ENCODE assay signal across 8 mouse cellular contexts in the genomic region with DNA sequence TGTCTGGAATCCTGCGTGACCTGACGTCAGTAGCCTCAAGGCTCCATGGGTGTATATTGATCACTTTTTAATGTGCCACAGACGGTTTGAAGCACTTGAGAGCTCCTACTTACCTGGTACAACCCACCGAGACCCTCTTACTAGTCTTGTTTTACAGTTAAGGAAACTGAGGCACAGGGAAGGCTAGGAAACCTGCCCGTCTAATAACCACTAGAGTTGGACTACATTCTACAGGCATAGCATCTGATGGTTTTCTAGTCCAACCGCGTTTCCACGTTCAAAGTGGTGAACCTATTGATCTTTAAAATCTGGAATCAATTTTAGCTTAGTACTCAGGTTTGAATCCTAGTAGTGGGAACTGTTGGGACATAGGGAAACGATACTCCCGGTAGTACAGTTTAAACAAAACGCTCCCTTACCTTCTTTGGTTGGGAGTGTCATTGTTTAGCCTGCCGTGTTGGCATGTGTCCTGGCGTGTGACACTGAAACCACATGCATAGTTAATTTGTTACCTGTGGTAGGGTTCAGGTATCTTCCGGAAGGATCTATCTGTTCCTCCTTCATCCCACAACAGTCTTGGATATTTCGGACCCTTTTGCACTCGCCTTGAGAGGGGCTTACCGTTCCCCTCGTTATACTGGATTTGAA. TPM values are rescaled to one million over a fixed set of nuclear protein-coding genes. Genes with fewer than 3 reads are reported as not detected.
DNase-seq lines count a peak whose midpoint lies in the region; ATAC-seq and TF ChIP-seq lines count a peak whose summit lies in the region.

No protein-coding gene starts in this region.

- peaks cover 14% of the 10 kb centered on the region for H3K4me1 ChIP-seq in heart, embryonic 12.5 days (replicated peaks)
- H3K4me1 ChIP-seq in hindbrain, embryonic 15.5 days (replicated peaks): peaks cover 28% of the 10 kb centered on the region
- peaks cover 7 to 22% of the 10 kb centered on the region in 2 experiments for H3K4me1 ChIP-seq in liver, embryonic 14.5 days (replicated peaks; ENCODE audit: control insufficient read depth in 2 of 2, insufficient read depth in 2 of 2, low read length in 1 of 2)

- H3K36me3 ChIP-seq in heart, embryonic 12.5 days: peaks cover 29% of the 10 kb centered on the region
- peaks cover 25% of the 10 kb centered on the region for H3K36me3 ChIP-seq in hindbrain, embryonic 15.5 days
- peaks cover 26% of the 10 kb centered on the region for H3K36me3 ChIP-seq in liver, embryonic 14.5 days (replicated peaks; ENCODE audit: control insufficient read depth, insufficient read depth, low read depth)

- no peaks in the 10 kb centered on the region for H3K27me3 ChIP-seq in heart, embryonic 12.5 days (replicated peaks)
- no peaks in the 10 kb centered on the region for H3K27me3 ChIP-seq in hindbrain, embryonic 15.5 days
- no peaks in the 10 kb centered on the region for H3K27me3 ChIP-seq in liver, embryonic 14.5 days (ENCODE audit: control insufficient read depth, insufficient read depth, low read length)

- TF ChIP-seq EP300 in liver, embryonic 14.5 days (IDR thresholded peaks at IDR 0.05; ENCODE audit: low read depth): no peak

- no peak; the same call in 1 of the 2 replicates for ATAC-seq in heart, embryonic 12.5 days (ENCODE audit: insufficient number of reproducible peaks, low FRiP score)
- peak; percentile 65 for ATAC-seq in hindbrain, embryonic 15.5 days (ENCODE audit: low FRiP score, low read depth)
- ATAC-seq in liver, embryonic 14.5 days (ENCODE audit: insufficient read depth): peak; percentile 1; the same call in 1 of the 2 replicates

- no peaks in the 10 kb centered on the region for H3K9me3 ChIP-seq in heart, embryonic 12.5 days (replicated peaks)
- no peaks in the 10 kb centered on the region for H3K9me3 ChIP-seq in hindbrain, embryonic 15.5 days
- H3K9me3 ChIP-seq in liver, embryonic 14.5 days (ENCODE audit: control insufficient read depth, low read length): no peaks in the 10 kb centered on the region

- 24% methylated on average over 18 of the region's 18 CpGs for WGBS in heart, embryonic 12.5 days
- WGBS in hindbrain, embryonic 15.5 days: 27% methylated on average over 18 of the region's 18 CpGs
- 18% methylated on average over 18 of the region's 18 CpGs for WGBS in liver, embryonic 14.5 days (ENCODE audit: insufficient replicate concordance)

- peak overlapping the region; percentile 94 for H3K9ac ChIP-seq in heart, embryonic 12.5 days
- H3K9ac ChIP-seq in hindbrain, embryonic 15.5 days: peak overlapping the region; percentile 92
- peak overlapping the region; percentile 89 for H3K9ac ChIP-seq in liver, embryonic 14.5 days (replicated peaks)

- H3K27ac ChIP-seq in heart, embryonic 12.5 days (ENCODE audit: poor library complexity, severe bottlenecking): peak overlapping the region; percentile 98
- H3K27ac ChIP-seq in hindbrain, embryonic 15.5 days (replicated peaks): peak overlapping the region; percentile 95
- H3K27ac ChIP-seq in liver, embryonic 14.5 days: peak overlapping the region; percentile 80

- H3K4me2 ChIP-seq in heart, embryonic 12.5 days: peak overlapping the region; percentile 83
- H3K4me2 ChIP-seq in hindbrain, embryonic 15.5 days: peak overlapping the region; percentile 73
- H3K4me2 ChIP-seq in liver, embryonic 14.5 days (ENCODE audit: low read depth): peak overlapping the region; percentile 84

- no peak for TF ChIP-seq CTCF in liver, embryonic 14.5 days (IDR thresholded peaks at IDR 0.05; ENCODE audit: low read depth)

- DNase-seq in heart, adult 18-20 months: no peak
- peak; percentile 42 for DNase-seq in c-Kit-negative CD71-positive TER-119-positive erythroid progenitor cells, embryonic 14.5 days (ENCODE audit: low read depth, low spot score)
- no peak for DNase-seq in liver, embryonic 14.5 days (ENCODE audit: low read depth in 3 of 3, low spot score in 3 of 3)
- DNase-seq in adrenal gland, postnatal 14 days: no peak
- DNase-seq in Muller cell, postnatal 12 days (ENCODE audit: inconsistent ontology term): no peak
- DNase-seq in left cerebral cortex, adult 18-20 months (ENCODE audit: low spot score in 2 of 2): no peak

- peak overlapping the region; percentile 91 for H3K4me3 ChIP-seq in heart, embryonic 12.5 days
- H3K4me3 ChIP-seq in hindbrain, embryonic 15.5 days: peak overlapping the region; percentile 95
- peak overlapping the region; percentile 72 to 88 for H3K4me3 ChIP-seq in liver, embryonic 14.5 days (ENCODE audit: insufficient read depth in 1 of 2, low read depth in 2 of 2, low read length in 2 of 2)

RNA-seq across cellular contexts. Expression of a gene that starts 1.1 kb away (rescaled TPM):
- 15.4 and 17.4 TPM in 2 replicates for polyA plus RNA-seq in heart, embryonic 12.5 days (2016; fragmentation: Nextera tagmentation; extraction: Ambion mirVana)
- 10 to 100 TPM; 23.6 to 26.1 TPM for total RNA-seq in heart, adult 18-20 months (2021)
- polyA plus RNA-seq in hindbrain, embryonic 15.5 days (2015; fragmentation: Nextera tagmentation; extraction: Ambion mirVana): 7.4 and 8.8 TPM in 2 replicates
- polyA plus RNA-seq in liver, embryonic 14.5 days (2012; rRNA removed): 3.9 and 5.0 TPM in 2 replicates
- polyA plus RNA-seq in liver, embryonic 14.5 days (2014; fragmentation: Nextera tagmentation; extraction: Ambion mirVana): 6.9 and 7.3 TPM in 2 replicates
- 17.7 and 22.3 TPM in 2 replicates for total RNA-seq in adrenal gland, postnatal 14 days (2021)
- total RNA-seq in left cerebral cortex, adult 18-20 months (2021): 10 to 100 TPM; 14.1 to 15.2 TPM

RNA-seq across cellular contexts. Expression of a gene that starts 1.1 kb away (rescaled TPM):
- polyA plus RNA-seq in heart, embryonic 12.5 days (2016; fragmentation: Nextera tagmentation; extraction: Ambion mirVana): 10.8 and 14.6 TPM in 2 replicates
- total RNA-seq in heart, adult 18-20 months (2021): 10 to 100 TPM in 1 of 2 experiments, 1 to 10 TPM in 1; 8.3 to 10.1 TPM
- polyA plus RNA-seq in hindbrain, embryonic 15.5 days (2015; fragmentation: Nextera tagmentation; extraction: Ambion mirVana): 9.6 and 11.2 TPM in 2 replicates
- polyA plus RNA-seq in liver, embryonic 14.5 days (2012; rRNA removed): 8.1 and 12.0 TPM in 2 replicates
- 17.1 and 17.9 TPM in 2 replicates for polyA plus RNA-seq in liver, embryonic 14.5 days (2014; fragmentation: Nextera tagmentation; extraction: Ambion mirVana)
- total RNA-seq in adrenal gland, postnatal 14 days (2021): 11.4 and 17.5 TPM in 2 replicates
- 10 to 100 TPM in 1 of 2 experiments, 1 to 10 TPM in 1; 9.0 to 10.1 TPM for total RNA-seq in left cerebral cortex, adult 18-20 months (2021)
